Mouse (Mus musculus): ENCODE data around the gene Psmb8.
A peak's percentile ranks its signal among the peaks of the same experiment; 100 is the strongest.

Psmb8 gene

DNA sequence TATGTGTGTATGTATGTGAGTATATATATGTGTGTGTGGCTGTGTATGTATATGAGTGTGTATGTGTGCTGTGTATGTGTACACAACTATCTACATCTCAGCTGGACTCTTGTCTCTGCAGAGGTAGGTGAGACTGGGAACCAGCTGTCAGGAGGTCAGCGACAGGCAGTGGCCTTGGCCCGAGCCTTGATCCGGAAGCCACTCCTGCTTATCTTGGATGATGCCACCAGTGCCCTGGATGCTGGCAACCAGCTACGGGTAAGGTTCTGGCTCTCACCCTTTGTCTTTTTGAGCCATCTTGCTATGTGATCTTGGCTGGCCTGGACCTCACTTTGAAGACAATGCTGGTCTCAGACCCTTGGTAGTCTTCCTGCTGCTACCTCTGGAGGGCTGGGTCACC is 2.8 kb upstream of the Psmb8 start:
- DNase-seq: no peak

DNA sequence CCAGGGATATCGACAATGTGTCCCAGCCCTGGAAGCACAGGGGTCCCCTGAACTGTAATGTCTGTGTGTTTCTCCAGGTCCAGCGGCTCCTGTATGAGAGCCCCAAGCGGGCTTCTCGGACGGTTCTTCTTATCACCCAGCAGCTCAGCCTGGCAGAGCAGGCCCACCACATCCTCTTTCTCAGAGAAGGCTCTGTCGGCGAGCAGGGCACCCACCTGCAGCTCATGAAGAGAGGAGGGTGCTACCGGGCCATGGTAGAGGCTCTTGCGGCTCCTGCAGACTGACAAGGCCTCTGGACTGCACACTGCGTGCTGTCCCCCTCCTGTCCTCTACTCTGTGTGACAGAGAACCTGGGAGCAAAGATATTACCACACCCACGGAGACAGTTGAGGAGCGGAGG is 1.0 kb upstream of the Psmb8 start:
- DNase-seq: no peak

- DNase-seq: peak; percentile 38
Observed at GRCm38 (mm10) chr17:34197904-34198520, 491 bp downstream of the Psmb8 start.

DNA sequence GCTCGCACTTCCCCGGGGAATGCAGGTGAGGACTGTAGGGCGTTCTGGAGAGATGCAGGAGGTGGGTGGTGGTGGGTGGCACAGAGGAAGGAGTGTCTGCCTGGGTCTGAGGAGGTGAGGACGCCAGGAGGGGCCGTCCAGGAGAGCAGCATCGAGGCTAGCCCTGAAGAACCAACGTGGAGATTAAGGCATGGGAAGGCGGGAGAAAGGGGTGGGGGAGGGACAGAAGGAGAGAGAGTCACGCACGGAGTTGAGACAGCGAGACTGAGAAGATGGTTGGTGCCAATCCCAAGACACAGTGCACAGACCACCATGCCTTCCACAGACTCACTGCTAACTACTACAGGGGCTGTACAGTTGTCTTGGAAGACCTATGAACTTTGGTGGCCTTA is 996 bp downstream of the Psmb8 start:
- no peak for DNase-seq

DNA sequence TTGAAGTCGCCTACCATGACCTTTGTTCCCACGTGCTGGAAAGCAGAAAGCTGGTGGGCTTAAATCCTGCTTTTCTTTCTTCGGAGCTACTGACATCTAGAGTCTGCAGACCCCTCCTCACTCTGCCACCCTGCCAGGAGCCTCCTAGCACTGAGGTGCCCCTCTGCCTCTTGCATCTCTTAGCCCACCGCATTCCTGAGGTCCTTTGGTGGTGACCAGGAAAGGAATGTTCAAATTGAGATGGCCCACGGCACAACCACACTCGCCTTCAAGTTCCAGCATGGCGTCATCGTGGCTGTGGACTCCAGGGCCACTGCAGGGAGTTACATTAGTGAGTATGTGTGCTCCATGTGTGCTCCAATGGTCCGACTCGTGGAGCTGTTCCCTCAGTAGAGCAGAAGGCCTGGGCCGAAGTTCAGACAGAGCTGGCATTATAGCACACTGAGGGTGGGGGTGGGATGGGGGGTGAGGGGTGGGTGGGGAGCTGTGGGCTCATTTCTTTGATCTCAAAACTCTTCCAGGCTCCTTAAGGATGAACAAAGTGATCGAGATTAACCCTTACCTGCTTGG is 1.6 kb downstream of the Psmb8 start:
- no peak for DNase-seq

- DNase-seq: no peak
Observed at GRCm38 (mm10) chr17:34200047-34200446, 2.5 kb downstream of the Psmb8 start.

DNA sequence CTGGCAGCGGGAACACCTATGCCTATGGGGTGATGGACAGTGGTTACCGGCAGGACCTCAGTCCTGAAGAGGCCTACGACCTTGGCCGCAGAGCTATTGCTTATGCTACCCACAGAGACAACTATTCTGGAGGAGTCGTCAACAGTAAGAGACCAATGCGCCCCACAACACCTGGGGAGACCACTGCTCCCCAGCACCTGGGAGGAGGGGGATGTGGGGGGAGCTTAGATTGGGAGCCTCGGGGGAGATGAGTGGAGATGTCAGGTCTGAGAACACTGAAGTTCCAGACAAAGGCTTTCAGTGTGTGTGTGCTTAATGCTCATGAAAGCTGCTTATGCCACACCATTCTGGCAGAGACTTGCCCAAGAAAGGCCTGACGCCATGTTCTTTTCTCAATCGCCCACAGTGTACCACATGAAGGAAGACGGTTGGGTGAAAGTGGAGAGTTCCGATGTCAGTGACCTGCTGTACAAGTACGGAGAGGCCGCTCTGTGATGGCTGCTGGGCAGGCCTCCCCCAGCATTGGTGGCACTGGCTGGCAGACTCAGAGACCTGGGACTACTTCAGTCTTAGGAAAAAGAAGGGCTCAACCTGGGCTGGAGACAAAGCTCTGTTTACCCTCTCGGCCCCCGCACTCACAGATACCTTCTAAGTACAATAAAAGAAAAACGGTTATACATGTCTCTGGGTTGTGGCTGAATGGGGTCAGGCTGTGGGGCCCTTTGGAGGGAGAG is 3.4 kb downstream of the Psmb8 start:
- DNase-seq: no peak

- no peak for DNase-seq
Observed at GRCm38 (mm10) chr17:34201506-34202055, 4.1 kb downstream of the Psmb8 start.

DNA sequence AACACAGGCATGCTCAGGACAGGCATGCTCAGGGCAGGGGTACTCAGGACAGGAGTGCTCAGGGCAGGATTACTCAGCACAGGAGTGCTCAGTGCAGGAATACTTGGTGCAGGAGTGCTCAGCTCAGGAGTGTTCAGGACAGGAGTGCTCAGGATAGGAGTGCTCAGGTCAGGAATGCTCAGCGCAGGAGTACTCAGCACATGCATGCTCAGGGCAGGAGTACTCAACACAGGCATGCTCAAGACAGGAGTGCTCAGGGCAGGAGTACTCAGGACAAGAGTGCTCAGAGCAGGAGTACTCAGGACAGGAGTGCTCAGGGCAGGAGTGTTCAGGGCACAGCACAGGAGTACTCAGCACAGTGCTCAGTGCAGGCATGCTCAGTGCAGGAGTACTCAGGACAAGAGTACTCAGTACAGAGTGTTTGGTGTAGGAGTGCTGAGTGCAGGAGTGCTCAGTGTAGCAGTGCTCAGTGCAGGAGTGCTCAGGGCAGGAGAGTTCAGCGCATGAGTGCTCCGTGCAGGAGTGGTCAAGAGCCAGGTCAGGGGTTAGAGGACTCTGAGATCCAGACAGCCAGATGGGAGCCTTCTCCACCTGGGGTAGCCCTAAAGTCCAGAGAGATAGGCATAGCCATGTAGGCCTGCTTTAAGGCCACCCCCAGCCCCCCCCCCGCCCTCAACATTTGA is 5.4 kb downstream of the Psmb8 start:
- no peak for DNase-seq

DNA sequence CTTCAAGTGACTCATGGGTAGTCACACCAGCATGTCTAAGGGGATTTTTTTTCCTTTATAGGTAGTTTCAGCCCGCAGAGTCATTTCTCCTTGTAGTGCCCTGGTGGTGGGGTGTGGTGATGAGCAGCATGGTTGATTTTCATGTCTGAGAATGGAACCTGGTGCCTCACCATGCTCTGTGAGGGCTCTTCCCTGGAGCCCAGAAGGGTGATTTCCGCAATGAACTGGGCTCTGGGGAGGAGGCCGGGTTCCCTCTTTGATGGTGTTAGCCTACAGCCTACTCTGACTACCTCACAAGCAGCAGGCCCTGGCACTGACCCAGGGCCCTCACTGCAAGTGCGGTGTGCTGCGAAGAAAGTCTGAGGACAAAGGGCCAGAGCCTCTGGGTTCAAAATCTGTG is 5.9 kb downstream of the Psmb8 start, which contains the start of gene Tap2:
TSS of gene Tap2 (plus strand) at position 84 of the 400 bp plus-strand sequence.
- DNase-seq: no peak

GRCm38 (mm10) chr17:34204303-34205010 is 6.9 kb downstream of the Psmb8 start:
- DNase-seq: peak; percentile 87

DNA sequence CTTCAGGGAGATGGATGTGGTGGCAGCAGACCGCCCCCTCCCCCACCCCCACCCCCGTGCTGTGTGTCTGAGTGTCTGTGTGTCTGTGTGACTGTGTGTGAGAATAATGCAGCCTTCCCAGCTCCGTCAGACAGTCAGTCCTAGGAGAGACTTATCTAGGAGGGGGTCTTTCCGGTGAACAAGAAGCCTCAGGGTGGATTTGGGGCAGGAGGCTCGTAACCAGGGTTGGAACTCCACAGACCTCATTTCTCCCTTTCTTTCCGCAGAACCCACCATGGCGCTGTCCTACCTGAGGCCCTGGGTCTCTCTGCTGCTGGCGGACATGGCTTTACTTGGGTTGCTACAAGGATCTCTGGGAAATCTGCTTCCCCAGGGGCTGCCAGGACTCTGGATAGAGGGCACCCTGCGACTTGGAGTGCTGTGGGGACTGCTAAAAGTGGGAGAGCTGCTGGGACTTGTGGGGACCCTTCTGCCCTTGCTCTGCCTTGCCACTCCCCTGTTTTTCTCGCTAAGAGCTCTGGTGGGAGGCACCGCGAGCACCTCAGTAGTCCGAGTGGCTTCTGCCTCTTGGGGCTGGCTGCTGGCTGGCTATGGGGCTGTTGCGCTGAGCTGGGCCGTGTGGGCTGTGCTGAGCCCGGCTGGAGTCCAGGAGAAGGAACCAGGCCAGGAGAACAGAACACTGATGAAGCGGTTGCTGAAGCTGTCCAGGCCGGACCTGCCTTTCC is 7.7 kb downstream of the Psmb8 start:
- DNase-seq: no peak

DNA sequence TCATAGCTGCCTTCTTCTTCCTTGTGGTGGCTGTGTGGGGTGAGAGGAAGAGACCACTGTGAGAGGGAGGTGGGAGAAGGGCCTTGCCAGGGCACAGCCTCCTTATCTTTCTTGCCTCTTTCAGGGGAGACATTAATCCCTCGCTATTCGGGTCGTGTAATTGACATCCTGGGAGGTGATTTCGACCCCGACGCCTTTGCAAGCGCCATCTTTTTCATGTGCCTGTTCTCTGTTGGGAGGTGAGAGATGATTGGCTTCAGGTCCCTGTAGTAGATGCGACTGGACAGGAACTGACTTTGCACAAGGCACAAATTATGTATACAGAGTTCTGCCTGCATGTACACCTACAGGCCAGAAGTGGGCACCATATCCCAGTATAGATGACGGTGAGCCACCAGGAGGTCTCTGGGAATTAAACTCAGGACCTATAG is 8.2 kb downstream of the Psmb8 start:
- peak; percentile 61 for DNase-seq

DNA sequence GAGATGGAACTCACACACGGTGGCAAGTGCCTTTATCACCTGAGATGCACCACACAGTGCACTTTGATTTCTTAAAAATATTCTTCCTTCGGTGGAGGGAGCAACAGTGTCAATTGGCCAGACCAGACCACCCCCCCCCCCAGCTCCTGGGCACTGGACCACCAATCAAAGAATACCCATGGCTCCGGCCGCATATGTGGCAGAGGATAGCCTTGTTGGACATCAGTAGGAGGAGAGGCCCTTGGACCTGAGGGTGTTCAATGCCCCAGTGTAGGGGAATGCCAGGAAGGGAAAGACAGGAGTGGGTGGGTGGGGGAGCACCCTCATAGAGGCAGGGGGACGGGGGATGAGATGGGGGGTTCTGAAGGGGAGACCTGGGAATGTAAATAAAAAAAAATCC is 9.2 kb downstream of the Psmb8 start:
- DNase-seq: no peak

GRCm38 (mm10) chr17:34207456-34207855 is 9.9 kb downstream of the Psmb8 start:
- DNase-seq: no peak

- DNase-seq: no peak
Observed at GRCm38 (mm10) chr17:34207866-34208265, 10.3 kb downstream of the Psmb8 start.

- no peak for DNase-seq
Observed at GRCm38 (mm10) chr17:34208421-34208820, 10.9 kb downstream of the Psmb8 start.

DNA sequence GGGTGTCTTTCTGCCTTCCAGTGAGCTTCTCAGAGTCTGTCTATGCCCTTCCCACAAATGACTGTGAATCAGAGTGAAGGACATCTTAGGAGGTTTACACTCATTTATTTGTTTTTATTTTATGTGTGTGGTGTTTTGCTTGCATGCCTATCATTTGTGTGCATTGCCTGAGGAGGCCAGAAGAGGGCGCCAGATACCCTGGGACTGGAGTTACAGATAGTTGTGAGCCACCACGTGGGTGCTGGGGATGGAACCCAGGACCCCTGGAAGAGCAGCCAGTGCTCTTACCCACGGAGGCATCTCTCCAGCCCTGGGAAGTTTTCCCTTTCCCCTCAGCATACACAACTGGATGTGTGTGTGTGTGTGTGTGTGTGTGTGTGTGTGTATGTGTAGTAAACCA is 12.2 kb downstream of the Psmb8 start:
- no peak for DNase-seq

DNA sequence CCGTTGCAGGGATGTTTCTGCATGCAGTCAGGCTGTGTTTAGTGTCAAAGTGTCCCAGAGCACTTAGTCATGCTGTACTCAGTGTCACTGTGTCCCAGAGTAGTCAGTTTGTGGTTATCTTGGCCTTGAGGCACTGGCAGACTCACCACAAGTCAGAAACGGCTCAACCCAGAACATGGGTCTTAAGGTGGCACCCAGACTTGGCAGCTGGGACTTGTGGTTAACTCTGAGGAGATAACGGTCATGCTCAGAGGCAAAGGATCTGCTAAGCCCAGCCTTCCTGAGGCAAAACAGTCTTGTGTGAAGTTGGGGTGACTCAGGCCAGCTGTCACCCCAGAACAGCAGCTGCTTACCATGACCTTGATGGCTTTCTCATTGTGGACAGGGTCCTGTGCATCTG is 13.1 kb downstream of the Psmb8 start:
- no peak for DNase-seq

GRCm38 (mm10) chr17:34211746-34212365 is 14.3 kb downstream of the Psmb8 start:
- DNase-seq: no peak

GRCm38 (mm10) chr17:34213936-34214335 is 16.4 kb downstream of the Psmb8 start:
- DNase-seq: no peak

GRCm38 (mm10) chr17:34215176-34215575 is 17.7 kb downstream of the Psmb8 start:
- DNase-seq: no peak
